Mouse (Mus musculus) thymus, adult 2 months (tissue): ENCODE measurements around the gene Lman2l.

Experiments
- CTCF ChIP-seq: fragments of 200-500 bp; IDR thresholded peaks from 2 replicates; pipeline ENCODE4 v1.5.1; 2012; ENCODE audit warnings: mild to moderate bottlenecking, control low read depth, low read length, moderate library complexity, borderline replicate concordance; ENCODE audit not compliant: control insufficient read depth, poor library complexity, insufficient read depth; ENCODE audit errors: extremely low read depth
- POLR2A ChIP-seq: fragments of 200-500 bp; IDR thresholded peaks from 2 replicates; pipeline ENCODE4 v1.6.1; 2012; ENCODE audit warnings: mild to moderate bottlenecking, low read length, control low read depth, moderate library complexity; ENCODE audit not compliant: control insufficient read depth, poor library complexity, insufficient read depth; ENCODE audit errors: extremely low read depth

- no peak for TF ChIP-seq POLR2A
- TF ChIP-seq CTCF, result no peak
Observed at GRCm38 (mm10) chr1:36401509-36401908, 43.6 kb downstream of the Lman2l start.
